Mouse (Mus musculus): ENCODE measurements at regions not wholly inside any gene's neighbourhood (a gene's known extent, or its start where the extent isn't known, plus 50 kb on each side); places are given as distances from the start of the nearest gene placed in this dataset.

GRCm38 (mm10) chr2:138640654-138641053 lies 384.3 kb downstream of the Btbd3 start:
- Histone ChIP-seq H3K4me3 (ENCODE audit: low read depth, low read length) (no peak overlapping the region), H3K9ac (replicated peaks; ENCODE audit: low read depth, low read length) (no peak overlapping the region), H3K4me2 (ENCODE audit: low read depth, low read length) (no peak overlapping the region), H3K4me1 (ENCODE audit: control insufficient read depth, insufficient read depth, low read length) (no peaks in the 10 kb centered on the region), H3K9me3 (ENCODE audit: control insufficient read depth, low read length) (no peaks in the 10 kb centered on the region), H3K36me3 (ENCODE audit: control insufficient read depth, insufficient read depth, low read length) (no peaks in the 10 kb centered on the region), H3K27ac (ENCODE audit: low read depth, low read length) (no peak overlapping the region), H3K27me3 (ENCODE audit: control insufficient read depth, insufficient read depth, low read length) (no peaks in the 10 kb centered on the region)
- WGBS: 92% methylated on average over 2 of the region's 2 CpGs
- no peak for ATAC-seq (ENCODE audit: low read depth)

GRCm38 (mm10) chr2:138641335-138641734 lies 385.0 kb downstream of the Btbd3 start:
- Histone ChIP-seq H3K4me3 (ENCODE audit: low read depth, low read length) (no peak overlapping the region), H3K27ac (ENCODE audit: low read depth, low read length) (no peak overlapping the region), H3K9ac (replicated peaks; ENCODE audit: low read depth, low read length) (no peak overlapping the region), H3K9me3 (ENCODE audit: control insufficient read depth, low read length) (no peaks in the 10 kb centered on the region), H3K4me2 (ENCODE audit: low read depth, low read length) (no peak overlapping the region), H3K4me1 (ENCODE audit: control insufficient read depth, insufficient read depth, low read length) (no peaks in the 10 kb centered on the region), H3K36me3 (ENCODE audit: control insufficient read depth, insufficient read depth, low read length) (no peaks in the 10 kb centered on the region), H3K27me3 (ENCODE audit: control insufficient read depth, insufficient read depth, low read length) (no peaks in the 10 kb centered on the region)
- ATAC-seq (ENCODE audit: low read depth): peak; percentile 60; the same call in 1 of the 2 replicates
- 60% methylated on average over 1 of the region's 1 CpGs for WGBS

- WGBS: 58% methylated on average over 3 of the region's 3 CpGs
- no peaks in the 10 kb centered on the region for H3K27me3 ChIP-seq (ENCODE audit: control insufficient read depth, insufficient read depth, low read length)
- H3K27ac ChIP-seq (ENCODE audit: low read depth, low read length): no peak overlapping the region
- no peaks in the 10 kb centered on the region for H3K9me3 ChIP-seq (ENCODE audit: control insufficient read depth, low read length)
- no peak overlapping the region for H3K9ac ChIP-seq (replicated peaks; ENCODE audit: low read depth, low read length)
- H3K4me1 ChIP-seq (ENCODE audit: control insufficient read depth, insufficient read depth, low read length): no peaks in the 10 kb centered on the region
- H3K4me3 ChIP-seq (ENCODE audit: low read depth, low read length): no peak overlapping the region
- no peak overlapping the region for H3K4me2 ChIP-seq (ENCODE audit: low read depth, low read length)
- ATAC-seq (ENCODE audit: low read depth): no peak
- H3K36me3 ChIP-seq (ENCODE audit: control insufficient read depth, insufficient read depth, low read length): no peaks in the 10 kb centered on the region
Measured at GRCm38 (mm10) chr2:138648616-138649015, 392.3 kb downstream of the Btbd3 start.

GRCm38 (mm10) chr2:138659376-138659775 lies 403.0 kb downstream of the Btbd3 start:
- ATAC-seq (ENCODE audit: low read depth): no peak
- Histone ChIP-seq H3K36me3 (ENCODE audit: control insufficient read depth, insufficient read depth, low read length) (no peaks in the 10 kb centered on the region), H3K27me3 (ENCODE audit: control insufficient read depth, insufficient read depth, low read length) (no peaks in the 10 kb centered on the region), H3K9me3 (ENCODE audit: control insufficient read depth, low read length) (no peaks in the 10 kb centered on the region), H3K4me2 (ENCODE audit: low read depth, low read length) (no peak overlapping the region), H3K4me3 (ENCODE audit: low read depth, low read length) (no peak overlapping the region), H3K4me1 (ENCODE audit: control insufficient read depth, insufficient read depth, low read length) (no peaks in the 10 kb centered on the region), H3K9ac (replicated peaks; ENCODE audit: low read depth, low read length) (no peak overlapping the region), H3K27ac (ENCODE audit: low read depth, low read length) (no peak overlapping the region)

- Histone ChIP-seq H3K36me3 (ENCODE audit: control insufficient read depth, insufficient read depth, low read length) (no peaks in the 10 kb centered on the region), H3K4me2 (ENCODE audit: low read depth, low read length) (no peak overlapping the region), H3K9me3 (ENCODE audit: control insufficient read depth, low read length) (no peaks in the 10 kb centered on the region), H3K27ac (ENCODE audit: low read depth, low read length) (no peak overlapping the region), H3K27me3 (ENCODE audit: control insufficient read depth, insufficient read depth, low read length) (no peaks in the 10 kb centered on the region), H3K4me1 (ENCODE audit: control insufficient read depth, insufficient read depth, low read length) (no peaks in the 10 kb centered on the region), H3K9ac (replicated peaks; ENCODE audit: low read depth, low read length) (no peak overlapping the region), H3K4me3 (ENCODE audit: low read depth, low read length) (no peak overlapping the region)
- ATAC-seq (ENCODE audit: low read depth): no peak
Measured at GRCm38 (mm10) chr2:138670307-138670706, 413.9 kb downstream of the Btbd3 start.

GRCm38 (mm10) chr2:138674801-138675200 lies 418.4 kb downstream of the Btbd3 start:
- Histone ChIP-seq H3K9ac (replicated peaks; ENCODE audit: low read depth, low read length) (no peak overlapping the region), H3K27me3 (ENCODE audit: control insufficient read depth, insufficient read depth, low read length) (no peaks in the 10 kb centered on the region), H3K9me3 (ENCODE audit: control insufficient read depth, low read length) (no peaks in the 10 kb centered on the region), H3K4me1 (ENCODE audit: control insufficient read depth, insufficient read depth, low read length) (no peaks in the 10 kb centered on the region), H3K4me2 (ENCODE audit: low read depth, low read length) (no peak overlapping the region), H3K4me3 (ENCODE audit: low read depth, low read length) (no peak overlapping the region), H3K36me3 (ENCODE audit: control insufficient read depth, insufficient read depth, low read length) (no peaks in the 10 kb centered on the region), H3K27ac (ENCODE audit: low read depth, low read length) (no peak overlapping the region)
- ATAC-seq (ENCODE audit: low read depth): no peak

- no peaks in the 10 kb centered on the region for H3K4me1 ChIP-seq (ENCODE audit: control insufficient read depth, insufficient read depth, low read length)
- no peak overlapping the region for H3K4me3 ChIP-seq (ENCODE audit: low read depth, low read length)
- ATAC-seq (ENCODE audit: low read depth): no peak
- H3K27ac ChIP-seq (ENCODE audit: low read depth, low read length): no peak overlapping the region
- no peaks in the 10 kb centered on the region for H3K36me3 ChIP-seq (ENCODE audit: control insufficient read depth, insufficient read depth, low read length)
- H3K9me3 ChIP-seq (ENCODE audit: control insufficient read depth, low read length): no peaks in the 10 kb centered on the region
- 77% methylated on average over 3 of the region's 3 CpGs for WGBS
- H3K27me3 ChIP-seq (ENCODE audit: control insufficient read depth, insufficient read depth, low read length): no peaks in the 10 kb centered on the region
- H3K4me2 ChIP-seq (ENCODE audit: low read depth, low read length): no peak overlapping the region
- no peak overlapping the region for H3K9ac ChIP-seq (replicated peaks; ENCODE audit: low read depth, low read length)
Measured at GRCm38 (mm10) chr2:138675229-138676065, 419.1 kb downstream of the Btbd3 start.

GRCm38 (mm10) chr2:138688140-138688871 lies 431.9 kb downstream of the Btbd3 start:
- H3K4me1 ChIP-seq (ENCODE audit: control insufficient read depth, insufficient read depth, low read length): no peaks in the 10 kb centered on the region
- no peak overlapping the region for H3K27ac ChIP-seq (ENCODE audit: low read depth, low read length)
- no peak overlapping the region for H3K4me3 ChIP-seq (ENCODE audit: low read depth, low read length)
- no peak; the same call in 1 of the 2 replicates for ATAC-seq (ENCODE audit: low read depth)
- no peaks in the 10 kb centered on the region for H3K36me3 ChIP-seq (ENCODE audit: control insufficient read depth, insufficient read depth, low read length)
- no peak overlapping the region for H3K9ac ChIP-seq (replicated peaks; ENCODE audit: low read depth, low read length)
- no peaks in the 10 kb centered on the region for H3K27me3 ChIP-seq (ENCODE audit: control insufficient read depth, insufficient read depth, low read length)
- no peaks in the 10 kb centered on the region for H3K9me3 ChIP-seq (ENCODE audit: control insufficient read depth, low read length)
- H3K4me2 ChIP-seq (ENCODE audit: low read depth, low read length): no peak overlapping the region

GRCm38 (mm10) chr2:138689497-138689896 lies 433.1 kb downstream of the Btbd3 start:
- no peaks in the 10 kb centered on the region for H3K27me3 ChIP-seq (ENCODE audit: control insufficient read depth, insufficient read depth, low read length)
- no peaks in the 10 kb centered on the region for H3K9me3 ChIP-seq (ENCODE audit: control insufficient read depth, low read length)
- no peaks in the 10 kb centered on the region for H3K4me1 ChIP-seq (ENCODE audit: control insufficient read depth, insufficient read depth, low read length)
- no peaks in the 10 kb centered on the region for H3K36me3 ChIP-seq (ENCODE audit: control insufficient read depth, insufficient read depth, low read length)
- ATAC-seq (ENCODE audit: low read depth): no peak
- no peak overlapping the region for H3K4me2 ChIP-seq (ENCODE audit: low read depth, low read length)
- no peak overlapping the region for H3K4me3 ChIP-seq (ENCODE audit: low read depth, low read length)
- 91% methylated on average over 5 of the region's 5 CpGs for WGBS
- H3K9ac ChIP-seq (replicated peaks; ENCODE audit: low read depth, low read length): no peak overlapping the region
- H3K27ac ChIP-seq (ENCODE audit: low read depth, low read length): no peak overlapping the region
